Mouse (Mus musculus) testis, adult 2 months (tissue): ENCODE data around the gene Ino80.

Experiments
- CTCF ChIP-seq: fragments of 200-500 bp; IDR thresholded peaks from 2 replicates; pipeline ENCODE4 v1.5.1; 2012; ENCODE audit warnings: low read depth, mild to moderate bottlenecking, inconsistent platforms, low read length, moderate library complexity; ENCODE audit not compliant: control insufficient read depth, insufficient read depth, insufficient replicate concordance
- POLR2A ChIP-seq: fragments of 200-500 bp; IDR thresholded peaks from 2 replicates; pipeline ENCODE4 v1.6.1; 2012; ENCODE audit warnings: low read depth, mild to moderate bottlenecking, inconsistent platforms, low read length, moderate library complexity; ENCODE audit not compliant: control insufficient read depth

- TF ChIP-seq CTCF (no peak), POLR2A (no peak)
These were observed 99.7 kb downstream of the Ino80 start for GRCm38 (mm10) chr2:119377826-119378225.
